Mouse (Mus musculus) lung, postnatal 0 days (tissue): Measurements from ENCODE around the gene Gm20388.

Source experiments
- CTCF ChIP-seq: IDR thresholded peaks from 2 replicates; pipeline ENCODE4 v1.5.1; 2016; ENCODE audit warnings: antibody characterized with exemption, mild to moderate bottlenecking
- EP300 ChIP-seq: IDR thresholded peaks from 2 replicates; pipeline ENCODE4 v1.6.1; 2016; ENCODE audit warnings: antibody characterized with exemption, mild to moderate bottlenecking, control low read depth

GRCm38 (mm10) chr8:123705376-123705775, 3794.7 kb downstream of the Gm20388 start:
- TF ChIP-seq CTCF (no peak), EP300 (no peak)
